Mouse (Mus musculus): Measurements from ENCODE around the gene Olfr1215.
"Not testable (repeated sequence)": the region's sequence is repeated elsewhere in the genome, so short reads cannot be mapped to it uniquely, and the experiment has no call there.

GRCm38 (mm10) chr2:89021436-89021835, 14.7 kb upstream of the Olfr1215 start:
- not testable (repeated sequence) for TF ChIP-seq HCFC1 (IDR thresholded peaks at IDR 0.05; ENCODE audit: borderline replicate concordance, insufficient read depth, low read length); ZC3H11A (IDR thresholded peaks at IDR 0.05; ENCODE audit: borderline replicate concordance, low read depth, low read length); ZNF384 (IDR thresholded peaks at IDR 0.05; ENCODE audit: low read depth, low read length)
